12 mouse cellular contexts compared by ENCODE assay signal in the genomic region with DNA sequence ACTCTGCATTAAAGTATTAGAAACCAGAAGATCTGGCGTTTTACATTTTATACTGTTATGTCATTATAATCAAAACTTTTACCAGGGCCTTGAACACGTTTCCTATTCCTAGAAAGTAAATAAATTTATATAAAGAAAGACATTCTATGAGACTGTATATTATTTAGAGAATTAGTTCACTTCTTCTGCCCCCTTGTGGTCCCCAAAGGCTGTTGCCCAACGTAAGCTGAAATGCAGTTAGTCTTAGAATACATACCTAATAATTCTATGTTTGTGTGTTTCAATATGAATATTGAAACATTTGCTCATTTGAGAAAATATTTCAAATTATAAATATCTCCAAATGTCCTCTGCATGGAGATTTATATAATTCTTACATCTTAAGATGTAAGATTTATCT. TPM values are rescaled to one million over a fixed set of nuclear protein-coding genes. Genes with fewer than 3 reads are reported as not detected.
A peak's percentile ranks its signal among the peaks of the same experiment; 100 is the strongest.
DNase-seq lines count a peak whose midpoint lies in the region; ATAC-seq lines count a peak whose summit lies in the region.
"Had no signal": no experiment of that assay in that cellular context is flagged by ENCODE, and none has a peak within 500 bp of the region (broad histone marks: within the 10 kb centered on the region; RNA-seq: fewer than 3 reads in every experiment).

No protein-coding gene starts in this region.

- no peaks in the 10 kb centered on the region for H3K36me3 ChIP-seq in kidney, embryonic 16.5 days (ENCODE audit: insufficient read depth, low read length)
- no peaks in the 10 kb centered on the region for H3K36me3 ChIP-seq in neural tube, embryonic 15.5 days
- H3K36me3 ChIP-seq in heart, embryonic 12.5 days = no peaks in the 10 kb centered on the region
- H3K36me3 ChIP-seq: limb, embryonic 12.5 days had no signal

- H3K4me2 ChIP-seq in kidney, embryonic 16.5 days (replicated peaks; ENCODE audit: low read depth, low read length) = no peak overlapping the region
- H3K4me2 ChIP-seq in neural tube, embryonic 15.5 days = no peak overlapping the region
- H3K4me2 ChIP-seq in heart, embryonic 12.5 days = no peak overlapping the region
- H3K4me2 ChIP-seq: limb, embryonic 12.5 days had no signal

- no peak overlapping the region for H3K9ac ChIP-seq in kidney, embryonic 16.5 days (replicated peaks; ENCODE audit: low read length)
- H3K9ac ChIP-seq in neural tube, embryonic 15.5 days (replicated peaks) = no peak overlapping the region
- no peak overlapping the region for H3K9ac ChIP-seq in heart, embryonic 12.5 days
- H3K9ac ChIP-seq: limb, embryonic 12.5 days had no signal

- ATAC-seq in CD4-positive, CD25-positive, alpha-beta regulatory T cell, adult 4 months = no peak
- no peak for ATAC-seq in kidney, embryonic 16.5 days (ENCODE audit: low FRiP score, low TSS enrichment)
- no peak for ATAC-seq in neural tube, embryonic 15.5 days (ENCODE audit: low FRiP score)
- no peak for ATAC-seq in heart, embryonic 12.5 days (ENCODE audit: insufficient number of reproducible peaks, low FRiP score)

- H3K27ac ChIP-seq in kidney, embryonic 16.5 days (ENCODE audit: low read length) = no peak overlapping the region
- no peak overlapping the region for H3K27ac ChIP-seq in neural tube, embryonic 15.5 days (replicated peaks)
- no peak overlapping the region for H3K27ac ChIP-seq in heart, embryonic 12.5 days (ENCODE audit: poor library complexity, severe bottlenecking)
- H3K27ac ChIP-seq: limb, embryonic 12.5 days had no signal

- no peak overlapping the region for H3K4me3 ChIP-seq in kidney, embryonic 16.5 days (ENCODE audit: low read length)
- no peak overlapping the region for H3K4me3 ChIP-seq in neural tube, embryonic 15.5 days (replicated peaks)
- no peak overlapping the region for H3K4me3 ChIP-seq in heart, embryonic 12.5 days
- H3K4me3 ChIP-seq: limb, embryonic 12.5 days had no signal

- DNase-seq in CD4-positive, CD25-positive, alpha-beta regulatory T cell, adult 2 months (ENCODE audit: low read depth, low spot score) = peak; percentile 45
- DNase-seq in kidney, postnatal 10 days = peak; percentile 32
- DNase-seq in 3T3-L1 (ENCODE audit: low read depth, low spot score) = peak; percentile 70
- DNase-seq in embryo, embryonic 10.5 days (ENCODE audit: low spot score) = peak; percentile 58

- WGBS in kidney, embryonic 16.5 days = 27% methylated on average over 3 of the region's 3 CpGs
- 33% methylated on average over 3 of the region's 3 CpGs for whole genome bisulfite sequencing in neural tube, embryonic 15.5 days
- WGBS in heart, embryonic 12.5 days = 26% methylated on average over 3 of the region's 3 CpGs

- H3K4me1 ChIP-seq in kidney, embryonic 16.5 days (ENCODE audit: insufficient read depth, low read length) = no peaks in the 10 kb centered on the region
- no peaks in the 10 kb centered on the region for H3K4me1 ChIP-seq in neural tube, embryonic 15.5 days
- no peaks in the 10 kb centered on the region for H3K4me1 ChIP-seq in heart, embryonic 12.5 days (replicated peaks)
- H3K4me1 ChIP-seq: limb, embryonic 12.5 days had no signal

- H3K9me3 ChIP-seq in kidney, embryonic 16.5 days (ENCODE audit: low read length) = no peaks in the 10 kb centered on the region
- H3K9me3 ChIP-seq in neural tube, embryonic 15.5 days (replicated peaks) = no peaks in the 10 kb centered on the region
- no peaks in the 10 kb centered on the region for H3K9me3 ChIP-seq in heart, embryonic 12.5 days (replicated peaks)
- H3K9me3 ChIP-seq: limb, embryonic 12.5 days had no signal

- H3K27me3 ChIP-seq in kidney, embryonic 16.5 days (ENCODE audit: insufficient read depth, low read length) = no peaks in the 10 kb centered on the region
- no peaks in the 10 kb centered on the region for H3K27me3 ChIP-seq in neural tube, embryonic 15.5 days (replicated peaks)
- no peaks in the 10 kb centered on the region for H3K27me3 ChIP-seq in heart, embryonic 12.5 days (replicated peaks)
- H3K27me3 ChIP-seq: limb, embryonic 12.5 days had no signal

RNA-seq across cellular contexts. Expression of gene Sucnr1, which starts 25.2 kb away (rescaled TPM):
- not detected for polyA plus RNA-seq in CD4-positive, CD25-positive, alpha-beta regulatory T cell, adult 4 months (2017; shearing (Covaris generic))
- 6.5 and 6.7 TPM in 2 replicates for polyA plus RNA-seq in kidney, embryonic 16.5 days (2015; fragmentation: Nextera tagmentation; extraction: Ambion mirVana)
- not detected in 2 replicates for polyA plus RNA-seq in neural tube, embryonic 15.5 days (2015; fragmentation: Nextera tagmentation; extraction: Ambion mirVana)
- polyA plus RNA-seq in heart, embryonic 12.5 days (2016; fragmentation: Nextera tagmentation; extraction: Ambion mirVana) = not detected in 2 replicates
- polyA plus RNA-seq: limb, embryonic 12.5 days; neural tube, embryonic 14.5 days had no signal

RNA-seq across cellular contexts. Expression of gene Aadac, which starts 30.9 kb away (rescaled TPM):
- polyA plus RNA-seq in CD4-positive, CD25-positive, alpha-beta regulatory T cell, adult 4 months (2017; shearing (Covaris generic)) = not detected
- polyA plus RNA-seq in kidney, embryonic 16.5 days (2015; fragmentation: Nextera tagmentation; extraction: Ambion mirVana) = 35.8 and 39.8 TPM in 2 replicates
- polyA plus RNA-seq in neural tube, embryonic 15.5 days (2015; fragmentation: Nextera tagmentation; extraction: Ambion mirVana) = 0.19 and 1.9 TPM in 2 replicates
- polyA plus RNA-seq in heart, embryonic 12.5 days (2016; fragmentation: Nextera tagmentation; extraction: Ambion mirVana) = 0.23 and 0.88 TPM in 2 replicates
- polyA plus RNA-seq: limb, embryonic 12.5 days; neural tube, embryonic 14.5 days; urinary bladder, adult 2 months had no signal

RNA-seq across cellular contexts. Expression of gene Aadacl2, which starts 49.9 kb away (rescaled TPM):
- polyA plus RNA-seq in CD4-positive, CD25-positive, alpha-beta regulatory T cell, adult 4 months (2017; shearing (Covaris generic)) = not detected
- not detected in 2 replicates for polyA plus RNA-seq in kidney, embryonic 16.5 days (2015; fragmentation: Nextera tagmentation; extraction: Ambion mirVana)
- not detected in 2 replicates for polyA plus RNA-seq in neural tube, embryonic 15.5 days (2015; fragmentation: Nextera tagmentation; extraction: Ambion mirVana)
- not detected in 2 replicates for polyA plus RNA-seq in heart, embryonic 12.5 days (2016; fragmentation: Nextera tagmentation; extraction: Ambion mirVana)
- polyA plus RNA-seq: heart, embryonic 16.5 days; limb, embryonic 12.5 days; neural tube, embryonic 14.5 days; urinary bladder, adult 2 months had no signal

Comparison
In these comparisons a context has a peak if more than half of its experiments do, and no peak if none do; other contexts are left out.
1. RNA of gene Aadac, which starts 30.9 kb away (polyA plus RNA-seq): 35.8 to 39.8 TPM in kidney, embryonic 16.5 days; 0.23 to 0.88 TPM in heart, embryonic 12.5 days, 0.19 to 1.9 TPM in neural tube, embryonic 15.5 days and not detected in CD4-positive, CD25-positive, alpha-beta regulatory T cell, adult 4 months; every median in the first group is over 10 times any median in the second.
2. Peak in every context shown above with its lines, with median percentiles within 50 percentile points of each other: DNase-seq.